9 mouse cellular contexts compared by ENCODE assay signal in the genomic region with DNA sequence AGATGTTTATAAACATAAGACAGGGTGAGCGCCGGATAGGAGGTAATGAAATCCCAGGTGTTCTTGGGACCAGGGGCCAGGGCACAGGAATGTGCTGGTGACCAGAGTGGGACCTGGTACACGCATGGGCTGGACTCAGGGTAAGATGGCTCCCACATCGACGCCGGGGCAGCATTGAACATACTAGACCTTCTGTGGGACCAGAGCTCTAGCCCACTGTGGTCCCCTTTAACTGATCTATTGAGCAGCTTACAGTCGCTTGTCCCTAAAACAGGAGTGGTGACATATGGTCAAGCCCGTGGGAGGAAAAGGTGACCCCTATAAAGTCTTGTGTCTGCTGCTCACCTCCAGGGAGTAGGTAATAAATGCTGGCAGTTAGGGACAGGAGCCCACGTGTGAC.
A peak's percentile ranks its signal among the peaks of the same experiment; 100 is the strongest.
DNase-seq lines count a peak whose midpoint lies in the region; ATAC-seq and TF ChIP-seq lines count a peak whose summit lies in the region.
"Had no signal": no experiment of that assay in that cellular context is flagged by ENCODE, and none has a peak within 500 bp of the region (broad histone marks: within the 10 kb centered on the region; RNA-seq: fewer than 3 reads in every experiment).

No protein-coding gene starts in this region.

- H3K27me3 ChIP-seq in forebrain, embryonic 14.5 days (replicated peaks; ENCODE audit: control insufficient read depth, insufficient read depth, low read length): no peaks in the 10 kb centered on the region
- H3K27me3 ChIP-seq in hindbrain, embryonic 11.5 days (ENCODE audit: control insufficient read depth, insufficient read depth, low read length): no peaks in the 10 kb centered on the region
- no peaks in the 10 kb centered on the region for H3K27me3 ChIP-seq in midbrain, embryonic 13.5 days

- peaks cover 20% of the 10 kb centered on the region for H3K4me1 ChIP-seq in forebrain, embryonic 14.5 days (ENCODE audit: control insufficient read depth, insufficient read depth, low read length)
- H3K4me1 ChIP-seq in hindbrain, embryonic 11.5 days (replicated peaks; ENCODE audit: control insufficient read depth, insufficient read depth, low read length): peaks cover 23% of the 10 kb centered on the region
- peaks cover 53% of the 10 kb centered on the region for H3K4me1 ChIP-seq in midbrain, embryonic 13.5 days (replicated peaks)

- 0 out of 2 replicates have a peak, but pooled peaks cover 6% of the 10 kb centered on the region for H3K36me3 ChIP-seq in forebrain, embryonic 14.5 days (ENCODE audit: control insufficient read depth, insufficient read depth, low read length)
- no peaks in the 10 kb centered on the region for H3K36me3 ChIP-seq in hindbrain, embryonic 11.5 days (ENCODE audit: control insufficient read depth, insufficient read depth, low read length)
- H3K36me3 ChIP-seq in midbrain, embryonic 13.5 days: no peaks in the 10 kb centered on the region
- H3K36me3 ChIP-seq: G1E had no signal

- no peaks in the 10 kb centered on the region for H3K9me3 ChIP-seq in forebrain, embryonic 14.5 days (replicated peaks; ENCODE audit: control insufficient read depth, low read length)
- H3K9me3 ChIP-seq in hindbrain, embryonic 11.5 days (ENCODE audit: control insufficient read depth, low read length): no peaks in the 10 kb centered on the region
- H3K9me3 ChIP-seq in midbrain, embryonic 13.5 days: no peaks in the 10 kb centered on the region

- no peak for TF ChIP-seq CTCF in layer of hippocampus, adult 2 months (conservative IDR thresholded peaks at IDR 0.05)

- no peak for DNase-seq in layer of hippocampus, adult 2 months (ENCODE audit: low spot score in 2 of 2)
- DNase-seq in layer of hippocampus, adult 9-10 months (ENCODE audit: low spot score): no peak
- DNase-seq in forebrain, embryonic 14.5 days (ENCODE audit: low spot score): no peak
- no peak for DNase-seq in hindbrain, embryonic 11.5 days (ENCODE audit: low spot score)
- DNase-seq in left cerebral cortex, adult 11 months (ENCODE audit: low spot score): no peak
- no peak for DNase-seq in gastrocnemius, adult 8-10 months (ENCODE audit: low spot score in 2 of 2)
- DNase-seq in embryo, embryonic 9.5 days (ENCODE audit: extremely low spot score): no peak

- H3K4me3 ChIP-seq in layer of hippocampus, adult 2 months: no peak overlapping the region; the same call in 1 of the 2 replicates
- no peak overlapping the region for H3K4me3 ChIP-seq in forebrain, embryonic 14.5 days (ENCODE audit: low read depth, low read length)
- no peak overlapping the region for H3K4me3 ChIP-seq in hindbrain, embryonic 11.5 days (ENCODE audit: low read depth, low read length)
- H3K4me3 ChIP-seq in midbrain, embryonic 13.5 days (replicated peaks): no peak overlapping the region

- H3K9ac ChIP-seq in forebrain, embryonic 14.5 days (ENCODE audit: low read length): no peak overlapping the region
- no peak overlapping the region for H3K9ac ChIP-seq in hindbrain, embryonic 11.5 days (ENCODE audit: low read depth, low read length)
- no peak overlapping the region for H3K9ac ChIP-seq in midbrain, embryonic 13.5 days (replicated peaks)

- peak overlapping the region; percentile 80; the same call in 1 of the 2 replicates for H3K27ac ChIP-seq in layer of hippocampus, adult 2 months
- 0 out of 2 replicates have a peak overlapping the region, but pooled peaks have one; percentile 27 for H3K27ac ChIP-seq in forebrain, embryonic 14.5 days (ENCODE audit: low read depth, low read length)
- 0 out of 2 replicates have a peak overlapping the region, but pooled peaks have one; percentile 24 for H3K27ac ChIP-seq in hindbrain, embryonic 11.5 days (ENCODE audit: low read depth, low read length)
- no peak overlapping the region for H3K27ac ChIP-seq in midbrain, embryonic 13.5 days

- 94% methylated on average over 9 of the region's 9 CpGs for WGBS in forebrain, embryonic 14.5 days
- 89% methylated on average over 9 of the region's 9 CpGs for WGBS in hindbrain, embryonic 11.5 days
- 89% methylated on average over 9 of the region's 9 CpGs for WGBS in midbrain, embryonic 13.5 days

- H3K4me2 ChIP-seq in forebrain, embryonic 14.5 days (ENCODE audit: low read length): no peak overlapping the region
- no peak overlapping the region for H3K4me2 ChIP-seq in hindbrain, embryonic 11.5 days (replicated peaks; ENCODE audit: low read depth, low read length)
- H3K4me2 ChIP-seq in midbrain, embryonic 13.5 days (replicated peaks): peak overlapping the region; percentile 4; the same call in 1 of the 2 replicates

- ATAC-seq in forebrain, embryonic 14.5 days: no peak
- no peak for ATAC-seq in hindbrain, embryonic 11.5 days (ENCODE audit: low FRiP score)
- no peak for ATAC-seq in midbrain, embryonic 13.5 days
